Mouse (Mus musculus): ENCODE data around the gene Fam193b.
"Not testable (repeated sequence)": the region's sequence is repeated elsewhere in the genome, so short reads cannot be mapped to it uniquely, and the experiment has no call there.

The Fam193b gene

DNA sequence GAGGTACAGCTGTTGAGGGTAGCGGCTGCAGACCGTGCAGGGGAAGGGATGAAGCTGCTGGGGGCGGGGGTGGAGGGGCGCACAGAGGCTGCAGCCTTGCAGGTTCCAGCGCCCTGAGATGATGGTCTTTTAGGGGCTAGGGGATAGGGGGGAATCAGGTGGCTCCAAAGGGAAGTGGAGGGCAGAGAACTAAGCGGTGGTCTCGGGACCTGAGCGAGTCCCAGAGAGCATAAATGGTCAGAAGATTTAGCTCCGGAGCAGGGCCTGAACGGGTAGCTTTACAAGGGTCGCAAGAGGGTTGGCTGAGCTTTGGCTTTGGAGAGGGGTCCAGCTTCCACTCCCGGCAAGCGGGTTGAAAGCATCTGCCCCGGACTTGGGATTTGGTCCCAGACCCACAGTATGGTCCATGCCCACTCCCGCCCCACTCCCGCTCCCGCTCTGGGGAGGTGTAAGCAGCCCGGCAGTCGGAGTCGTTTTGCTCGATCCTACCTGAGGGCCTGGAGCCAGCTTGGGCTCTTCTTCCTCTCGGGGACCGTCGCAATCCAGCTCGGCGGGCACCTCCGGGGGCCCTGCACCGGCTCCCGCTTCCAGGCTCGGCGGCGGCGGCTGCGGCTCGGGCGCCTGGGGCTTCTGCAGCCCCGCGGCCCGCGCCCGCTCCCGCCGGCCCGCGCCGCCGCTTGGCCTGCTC lies 490 bp downstream of the Fam193b start:
- DNase-seq: peak; percentile 59

DNA sequence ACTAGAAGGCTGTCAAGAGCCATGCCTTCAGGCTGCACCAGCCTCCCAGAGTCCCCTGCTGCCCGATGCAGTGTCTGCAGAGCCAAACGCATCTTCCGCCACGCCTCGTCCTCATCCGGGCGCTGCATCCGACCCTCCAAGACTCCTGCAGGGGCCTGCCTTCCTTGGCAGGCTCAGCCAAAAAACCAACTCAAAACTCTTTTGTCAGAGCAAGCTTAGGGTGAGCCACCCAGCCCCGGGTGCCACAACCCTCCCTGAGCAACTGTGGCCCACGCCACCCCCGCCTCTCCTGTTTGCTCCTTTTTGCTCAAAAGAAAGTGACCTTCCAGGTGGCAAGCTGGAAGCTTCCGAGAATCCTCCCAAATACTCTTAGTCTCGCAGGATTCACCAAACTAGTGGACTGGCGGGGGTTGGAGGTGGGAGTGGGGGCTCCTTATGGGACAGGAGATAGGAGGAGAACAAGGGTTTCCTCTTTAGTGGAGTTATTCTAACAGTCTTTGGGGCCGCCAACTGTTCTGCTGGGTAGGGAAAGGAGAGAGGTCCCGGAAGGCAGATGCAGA lies 1.1 kb downstream of the Fam193b start:
- DNase-seq: peak; percentile 45

DNA sequence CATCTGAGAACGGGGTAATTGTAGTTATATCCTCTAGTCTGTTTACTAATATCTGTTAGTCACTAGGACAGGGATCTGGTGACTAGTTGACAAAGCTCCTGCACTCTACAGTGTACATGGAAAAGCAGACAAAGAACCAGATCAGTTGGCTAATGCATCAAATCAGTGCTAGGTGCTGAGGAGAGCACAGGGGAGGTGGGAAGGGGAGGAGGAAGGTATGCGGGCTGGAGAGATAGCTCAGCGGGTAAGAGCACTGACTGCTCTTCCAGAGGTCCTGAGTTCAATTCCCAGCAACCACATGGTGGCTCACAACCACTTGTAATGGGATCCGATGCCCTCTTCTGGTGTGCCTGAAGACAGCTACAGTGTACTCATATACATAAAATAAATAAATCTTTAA lies 2.4 kb downstream of the Fam193b start:
- not testable (repeated sequence) for DNase-seq

DNA sequence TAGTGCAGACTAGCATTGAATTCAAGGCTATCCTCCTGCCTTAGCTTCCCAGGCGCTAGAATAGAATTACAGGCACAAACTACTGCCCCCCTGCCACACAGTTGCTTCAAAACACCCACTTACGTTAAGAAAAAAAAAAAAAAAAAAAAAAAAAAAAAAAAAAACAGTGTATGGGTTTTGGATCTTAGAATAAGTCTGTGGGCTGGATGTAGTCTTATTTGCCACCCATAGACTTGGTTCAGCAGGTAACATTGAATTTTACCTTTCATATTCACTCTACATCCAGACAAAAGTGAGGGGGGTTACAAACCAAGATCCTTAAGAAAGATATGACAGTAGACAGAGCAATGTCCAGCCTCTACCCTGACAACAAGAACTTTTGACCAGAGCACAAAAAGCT lies 3.0 kb downstream of the Fam193b start:
- no peak for DNase-seq

DNA sequence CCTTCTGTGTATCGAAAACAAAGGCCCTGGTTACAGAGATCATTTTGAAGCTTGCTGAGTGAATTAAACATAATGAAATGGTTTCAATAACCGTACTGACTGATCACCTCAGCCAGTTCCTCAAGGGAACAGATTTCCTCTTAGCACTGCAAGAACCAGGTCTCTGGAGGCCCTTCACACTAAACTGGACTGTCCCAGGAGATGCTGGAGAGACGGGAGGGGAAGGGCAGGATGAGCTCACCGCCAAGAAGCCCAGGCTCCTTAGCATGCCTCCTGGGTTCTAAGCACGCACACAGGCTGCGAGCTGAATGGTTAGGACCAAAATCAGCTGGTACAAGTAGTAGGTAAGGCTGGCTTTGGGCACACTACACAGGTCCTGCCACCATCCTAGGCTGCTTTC lies 3.9 kb downstream of the Fam193b start:
- no peak for DNase-seq

DNA sequence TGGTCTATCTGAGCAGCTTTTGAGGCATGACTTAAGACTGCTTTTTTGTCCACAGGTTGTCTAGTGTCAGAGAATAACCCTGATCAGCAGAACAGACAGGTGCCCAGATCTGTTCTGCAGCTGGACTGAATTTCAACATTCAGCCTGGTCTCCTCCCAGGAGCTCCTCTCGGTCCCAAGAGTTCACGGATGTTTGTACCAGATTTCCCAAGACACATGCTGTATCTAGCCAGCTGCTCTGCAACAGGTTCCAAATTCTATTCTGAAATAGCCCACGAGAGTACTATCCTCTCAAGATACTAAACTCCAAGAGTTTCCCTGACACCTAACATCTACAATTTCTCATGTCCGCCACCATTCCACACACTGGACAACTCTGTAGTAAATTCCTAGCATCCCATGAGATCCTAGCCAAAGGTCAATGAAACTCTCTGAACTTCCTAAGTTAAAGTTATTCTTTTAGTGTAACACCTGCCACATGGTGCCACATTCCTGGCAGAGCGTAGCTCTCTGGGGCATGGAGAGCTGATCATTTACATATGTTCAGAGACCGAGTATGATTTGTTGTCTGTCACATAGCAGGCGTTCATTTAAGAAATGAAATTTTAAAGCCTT lies 7.5 kb downstream of the Fam193b start:
- no peak for DNase-seq

DNA sequence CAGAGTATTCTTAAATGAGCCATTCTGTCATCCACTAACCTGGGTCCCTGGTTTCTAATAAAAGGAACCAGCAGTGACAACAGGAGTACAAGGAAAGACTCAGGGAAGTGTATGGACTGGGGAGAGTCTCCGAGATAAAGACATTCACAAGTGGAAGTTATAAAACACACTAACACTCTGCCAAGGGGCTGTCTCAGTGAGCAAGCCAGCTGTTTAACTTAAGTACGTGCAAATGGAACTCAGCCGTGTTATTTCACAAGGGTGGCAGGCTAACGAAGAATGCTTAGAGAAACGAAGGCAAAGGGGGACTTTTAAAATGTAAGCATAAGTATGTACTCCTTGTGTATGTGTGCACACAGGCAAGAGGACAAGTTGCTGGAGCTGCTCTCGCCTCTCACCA lies 13.4 kb downstream of the Fam193b start:
- DNase-seq: no peak

DNA sequence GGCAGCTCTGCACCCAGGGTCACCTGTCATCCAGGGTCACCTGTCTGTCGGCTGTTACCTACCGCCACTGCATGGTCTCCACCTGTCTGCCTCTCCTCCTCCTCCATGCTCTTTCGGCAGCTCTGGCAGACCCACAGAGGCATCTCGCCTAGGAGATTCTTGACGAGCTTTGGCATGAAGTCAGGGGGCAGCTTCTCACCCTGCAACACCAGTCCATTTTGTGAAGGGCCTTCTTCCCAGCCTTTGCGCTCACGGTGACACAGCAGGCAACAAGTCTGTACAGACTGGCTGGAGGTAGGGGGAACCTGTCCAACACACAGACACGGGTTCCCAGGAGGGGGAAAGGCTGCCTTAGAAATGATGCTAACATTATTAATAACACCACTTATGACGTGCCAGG lies 15.0 kb downstream of the Fam193b start:
- no peak for DNase-seq

DNA sequence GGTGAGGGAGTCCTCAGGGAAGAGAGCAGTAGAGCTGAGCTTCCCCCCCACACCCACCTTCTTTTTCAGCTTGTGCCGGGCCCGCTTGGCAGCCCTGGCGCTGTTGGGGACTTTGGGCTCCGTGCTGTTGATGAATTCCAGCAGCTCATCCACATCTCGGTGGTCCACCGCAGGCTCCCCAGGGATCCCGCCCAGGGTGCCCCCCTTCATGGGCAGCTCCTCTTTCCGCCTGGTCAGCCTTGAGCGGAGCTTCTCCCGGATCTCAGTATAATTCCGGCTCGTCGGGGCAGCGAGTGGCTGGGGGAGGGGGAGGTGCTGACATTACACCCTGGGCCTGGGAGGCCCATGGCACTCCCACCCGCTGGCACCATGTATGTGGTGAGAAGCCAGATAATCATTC lies 21.9 kb downstream of the Fam193b start:
- DNase-seq: no peak

DNA sequence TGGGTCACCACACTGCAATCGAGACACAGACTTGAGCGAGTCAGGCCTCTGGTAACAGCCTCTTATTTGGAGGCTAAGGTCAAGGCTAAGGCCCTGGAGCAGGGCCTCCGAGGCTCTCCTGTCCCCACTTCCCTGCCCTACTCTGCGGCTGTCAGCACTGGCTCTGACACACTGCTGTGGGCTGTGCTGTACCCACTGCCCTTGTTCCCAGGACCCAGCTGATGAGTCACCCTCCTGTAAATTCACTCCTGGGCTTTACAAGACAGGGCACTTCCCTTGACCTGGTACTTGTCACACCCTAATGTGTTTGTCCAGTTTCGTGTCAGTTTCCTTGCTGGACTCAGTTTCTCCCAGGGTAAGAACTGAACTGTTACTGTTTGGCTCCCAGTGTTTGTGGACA lies 22.5 kb downstream of the Fam193b start:
- DNase-seq: no peak

DNA sequence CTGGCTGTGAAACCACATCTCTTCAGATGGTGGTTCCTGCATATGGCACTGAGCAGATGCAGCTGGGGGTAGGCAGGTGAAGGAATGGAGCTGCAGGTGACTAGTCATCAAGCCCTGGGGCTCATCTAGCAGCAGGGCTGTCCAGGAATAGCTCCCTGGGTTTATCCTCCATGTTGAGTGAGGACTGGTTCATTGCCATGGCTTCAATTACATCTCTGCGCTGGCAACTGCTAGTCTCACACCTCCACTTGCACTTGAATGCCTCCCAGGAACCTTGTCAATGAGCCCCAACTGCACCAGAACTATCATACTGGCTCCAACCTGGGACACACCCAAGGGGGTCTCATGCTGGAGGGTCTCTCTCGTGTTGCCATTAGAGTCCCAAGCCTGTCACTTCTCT lies 23.0 kb downstream of the Fam193b start:
- no peak for DNase-seq

DNA sequence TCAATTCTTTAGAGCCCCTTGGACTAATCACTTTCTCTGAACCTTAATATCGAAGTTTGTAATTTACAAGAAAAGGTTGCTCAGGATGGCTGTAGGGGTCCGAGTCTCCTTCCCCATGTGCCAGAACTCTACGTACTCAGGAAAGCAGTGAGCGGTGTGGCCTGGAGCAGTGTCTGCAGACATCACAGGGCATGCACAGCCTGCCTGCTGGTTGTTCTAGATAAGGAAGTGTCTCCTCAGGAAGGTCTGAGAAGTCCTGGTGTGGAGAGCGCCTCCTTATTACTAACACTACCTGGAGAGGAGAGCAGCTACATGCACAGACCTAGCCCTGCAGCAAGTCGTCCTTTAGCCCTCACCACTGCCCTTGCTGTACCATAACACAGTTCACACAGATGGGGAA lies 26.1 kb downstream of the Fam193b start:
- DNase-seq: no peak

DNA sequence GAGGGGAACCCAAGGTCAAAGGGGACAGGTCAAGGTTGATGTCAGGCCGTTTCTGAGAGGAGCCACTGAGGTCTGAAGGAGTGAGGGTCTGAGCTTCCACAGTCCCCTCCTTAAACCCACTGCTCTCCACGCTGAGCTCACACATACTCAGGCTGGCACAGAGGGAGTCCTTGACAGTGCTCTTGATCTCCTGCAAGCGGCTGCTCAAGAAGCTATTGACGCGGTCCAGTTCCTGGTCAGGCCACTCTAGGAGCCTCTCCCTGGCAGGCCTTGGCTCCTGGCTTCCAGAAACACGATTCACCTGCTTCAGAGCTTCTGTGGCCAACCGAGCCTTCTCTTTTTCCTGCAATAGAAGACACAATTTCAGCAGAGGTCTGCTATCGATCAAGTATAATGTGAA lies 27.5 kb downstream of the Fam193b start:
- no peak for DNase-seq

DNA sequence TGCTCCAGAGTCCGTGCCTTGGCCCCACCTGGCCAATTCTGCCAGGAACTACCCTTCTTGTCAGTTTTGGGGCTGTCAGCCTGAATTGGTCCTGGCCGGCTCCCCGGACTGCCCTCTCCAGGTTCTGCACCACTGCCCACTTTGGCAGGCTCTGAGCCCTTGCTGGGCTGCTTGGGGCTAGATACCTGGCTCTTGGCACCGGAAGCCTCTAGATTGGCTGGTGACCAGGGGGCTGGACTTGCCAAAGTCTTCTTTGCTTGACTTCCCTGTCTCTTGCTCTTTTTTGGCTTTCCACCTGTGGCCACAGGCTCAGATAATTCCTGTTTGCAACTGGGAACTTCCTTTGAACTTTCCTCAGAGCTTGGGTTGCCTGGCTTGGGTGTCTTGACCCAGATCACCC lies 28.0 kb downstream of the Fam193b start:
- DNase-seq: no peak

DNA sequence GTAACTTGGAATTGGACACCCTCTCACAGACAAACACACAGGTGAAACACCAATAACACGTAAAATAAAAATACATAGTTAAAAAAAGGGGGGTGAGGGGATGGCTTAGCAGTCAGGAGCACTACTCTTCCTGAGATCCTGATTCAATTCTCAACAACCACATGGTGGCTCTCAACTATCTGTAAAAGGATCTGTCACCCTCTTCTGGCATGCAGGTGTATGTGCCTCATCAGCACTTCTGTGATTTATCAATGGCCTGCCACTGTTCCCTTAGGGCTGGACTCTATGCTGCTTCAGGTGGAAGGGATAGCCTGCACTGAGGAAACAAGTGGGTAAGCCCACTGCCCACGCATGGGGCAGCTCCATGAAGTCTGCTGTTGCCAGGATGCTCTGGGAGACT lies 30.0 kb downstream of the Fam193b start:
- no peak for DNase-seq

DNA sequence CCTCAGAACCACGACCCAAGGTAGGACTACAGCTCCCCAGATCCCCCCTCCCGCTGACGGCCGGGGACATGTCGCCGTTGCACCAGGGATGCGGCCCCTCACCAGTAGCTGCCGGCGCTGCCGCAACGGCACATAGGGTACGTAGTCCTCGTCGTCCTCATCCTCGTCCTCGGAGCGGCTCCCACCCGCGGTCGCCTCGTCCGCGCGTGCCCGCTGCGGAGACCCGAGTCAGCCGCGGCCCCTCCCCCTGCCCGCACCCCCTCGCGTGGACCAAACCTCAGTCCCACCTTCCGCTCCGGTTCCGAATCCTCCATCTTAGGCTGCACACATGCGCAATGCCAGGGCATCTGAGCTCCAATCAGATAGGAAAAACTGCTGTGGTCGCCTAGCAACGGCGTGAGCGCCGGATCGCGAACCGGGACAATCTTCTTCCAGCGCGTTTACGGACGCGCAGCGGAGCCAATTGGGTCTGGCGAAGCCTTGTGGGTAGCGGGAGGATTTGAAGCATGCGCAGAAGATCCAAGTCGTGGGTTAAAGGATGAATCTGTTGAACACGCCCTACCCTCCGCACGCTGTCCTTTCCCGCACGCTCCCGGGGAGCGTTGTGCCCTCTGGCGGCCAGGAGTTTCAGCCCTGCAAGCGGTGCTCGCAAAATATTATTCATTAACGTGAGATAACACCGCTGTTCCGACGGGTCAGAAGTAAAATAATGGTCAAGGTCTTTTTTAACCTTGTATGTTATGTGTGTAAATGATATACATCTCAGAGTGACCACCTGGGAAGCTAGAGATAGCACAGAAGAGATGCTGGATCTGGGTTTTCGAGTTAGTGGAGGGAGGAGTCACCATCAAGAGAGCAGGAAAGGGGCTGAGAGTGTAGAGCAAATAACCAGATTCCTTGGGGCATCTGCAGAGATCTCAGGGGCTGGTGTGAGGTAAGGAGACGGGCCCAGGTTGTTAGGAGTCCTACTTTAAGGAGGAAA lies 34.4 kb downstream of the Fam193b start, which contains the start of gene Ddx41:
Ddx41 (minus strand) TSS at position 465 of the 982 bp plus-strand sequence.
- DNase-seq: peak; percentile 99

DNA sequence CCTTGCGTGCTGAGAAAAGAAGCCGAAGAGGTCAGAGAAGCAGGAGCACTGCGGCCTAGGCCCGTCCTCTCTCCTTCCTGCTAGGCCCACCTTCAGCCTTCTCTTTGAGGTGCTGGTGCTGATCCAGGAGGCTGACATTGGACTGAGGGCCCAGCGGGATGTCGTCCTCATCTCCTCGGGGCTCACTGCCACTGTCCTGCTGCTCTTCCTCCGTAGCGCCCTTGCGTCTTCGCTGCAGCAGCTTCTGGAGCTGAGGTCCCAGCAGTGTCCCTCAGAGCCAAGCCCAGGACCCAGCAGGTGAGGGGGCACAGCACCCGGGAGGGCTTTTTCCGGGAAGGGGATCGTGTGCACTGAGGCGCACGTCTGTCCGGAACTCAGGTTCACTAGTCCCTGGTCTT lies 35.1 kb downstream of the Fam193b start:
- DNase-seq: no peak

DNA sequence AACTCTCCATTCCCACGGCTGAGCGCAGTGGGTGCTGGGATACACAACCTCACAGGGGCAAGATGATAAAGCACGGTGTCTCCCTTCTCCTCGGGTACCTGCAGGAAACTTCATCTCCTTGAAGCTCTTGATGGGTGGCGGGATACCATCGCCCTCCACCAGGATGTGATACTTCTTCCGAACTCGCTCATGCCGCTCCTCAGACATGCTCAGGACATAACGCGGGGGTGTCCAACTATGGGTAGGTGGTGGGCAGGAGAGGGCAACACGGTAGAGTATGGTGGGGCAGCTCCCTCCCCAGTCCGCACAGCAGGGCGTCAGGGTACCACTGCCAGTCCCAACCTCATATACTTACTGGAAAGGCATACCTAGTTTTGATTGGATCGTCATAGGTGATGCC lies 35.7 kb downstream of the Fam193b start:
- no peak for DNase-seq

DNA sequence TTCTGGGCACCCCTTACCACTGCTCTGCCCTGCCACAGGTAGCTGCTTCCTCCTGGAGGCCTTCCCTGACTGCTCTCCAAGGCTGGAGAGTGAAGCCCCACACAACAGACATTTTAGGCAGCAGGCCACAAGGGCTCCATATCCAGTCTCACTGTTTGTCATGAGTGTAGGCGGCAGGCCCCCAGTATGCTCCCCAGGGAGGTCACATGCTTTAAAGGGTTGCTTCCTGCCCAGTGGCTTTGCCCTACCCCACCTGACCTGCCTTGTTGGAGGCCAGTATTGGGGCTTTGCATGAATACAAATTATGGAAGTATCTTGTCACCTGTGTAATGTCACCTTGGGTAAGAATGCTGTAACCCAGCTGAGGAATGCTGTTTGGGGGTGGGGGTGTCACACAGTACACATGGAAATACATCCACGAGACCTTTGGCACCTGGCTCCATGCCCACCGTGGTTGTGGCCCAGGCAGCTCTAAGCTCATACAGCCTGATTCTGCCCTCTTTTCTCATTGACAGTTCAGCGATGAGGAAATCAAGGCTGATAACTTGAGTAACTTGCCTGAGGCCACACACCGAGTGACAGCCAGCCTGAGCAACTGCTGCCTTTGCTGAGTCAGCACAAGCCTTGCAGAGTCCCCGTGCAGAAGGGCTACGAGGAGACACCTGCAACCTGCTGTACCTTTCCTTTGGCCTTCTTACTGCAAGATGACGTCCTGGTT lies 41.6 kb downstream of the Fam193b start, which contains the start of gene Dok3:
Dok3 (minus strand) TSS at position 99 of the 718 bp plus-strand sequence.
- no peak for DNase-seq

DNA sequence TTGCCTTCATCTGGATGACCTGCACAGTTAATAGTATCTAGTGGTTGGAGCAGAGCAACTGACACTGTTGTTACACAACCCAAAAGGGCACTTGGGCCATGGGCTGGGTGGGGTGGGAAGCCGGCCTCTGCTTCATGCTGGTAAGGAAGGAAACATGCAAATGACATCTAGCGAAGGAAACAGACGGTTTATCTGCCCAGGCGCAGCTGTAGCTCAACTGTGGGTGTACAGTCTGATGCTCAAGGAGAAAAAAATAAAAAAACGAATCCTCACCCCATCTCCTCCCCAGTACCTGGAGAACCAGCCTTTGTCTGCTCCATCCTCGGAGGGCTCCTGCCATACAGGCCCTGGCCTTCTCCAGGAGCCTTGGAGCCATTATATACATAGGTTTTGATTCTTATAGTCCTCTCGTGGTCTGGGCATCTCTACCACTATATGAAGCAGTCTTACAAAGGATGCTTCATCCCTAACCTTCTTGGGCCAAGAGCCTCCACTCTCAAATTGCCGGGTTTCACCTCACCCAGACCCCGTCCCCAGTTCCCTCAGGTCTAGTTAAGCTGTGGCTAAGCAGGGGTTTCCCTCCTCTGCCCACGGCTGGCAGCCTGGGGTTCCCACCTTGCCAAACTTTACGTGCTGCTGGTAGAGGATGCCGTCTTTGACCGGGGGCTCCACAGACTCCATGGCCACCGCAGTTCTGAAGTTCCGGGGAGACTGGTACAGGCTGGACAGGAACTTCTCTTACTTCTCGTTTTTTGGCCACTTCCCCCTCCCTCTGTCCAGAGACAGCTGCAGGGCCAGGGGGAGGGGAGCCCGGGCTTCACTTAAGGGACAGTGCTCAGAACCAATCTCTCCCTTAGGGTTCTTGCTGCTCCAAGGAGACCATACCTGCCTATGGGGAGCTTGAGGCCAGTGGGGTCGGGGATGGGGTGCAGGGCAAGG lies 42.8 kb downstream of the Fam193b start:
- no peak for DNase-seq

DNA sequence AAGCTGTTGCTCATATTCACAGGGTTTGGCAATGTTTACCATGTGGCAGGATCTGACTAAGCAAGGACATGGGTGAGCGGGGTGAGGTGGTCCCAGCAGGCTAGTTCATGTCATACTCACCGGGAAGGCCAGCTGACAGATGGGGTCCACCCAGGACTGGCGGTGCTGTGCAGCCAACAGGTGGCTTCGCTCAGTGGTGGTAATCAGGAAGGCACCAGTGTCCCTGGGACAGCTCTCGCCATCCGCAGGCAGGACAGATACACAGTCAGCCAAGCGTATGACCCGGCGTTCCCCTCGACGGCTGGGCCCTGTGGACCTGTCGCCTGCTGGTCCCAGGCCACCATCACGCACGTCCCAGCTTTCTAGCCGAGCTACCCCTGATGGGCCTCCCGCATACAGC lies 43.7 kb downstream of the Fam193b start:
- DNase-seq: no peak
